Mouse (Mus musculus): ENCODE results near the gene Zfp423. TPM values are rescaled to one million over a fixed set of nuclear protein-coding genes. Genes with fewer than 3 reads are reported as not detected.

The Zfp423 gene
- polyA plus RNA-seq, 1 experiment: not detected

GRCm38 (mm10) chr8:87758750-87759149 lies 200.6 kb downstream of the Zfp423 start:
- Histone ChIP-seq H3K36me3 (ENCODE audit: control insufficient read depth) (no peaks in the 10 kb centered on the region), H3K4me3 (replicated peaks) (no peak overlapping the region), H3K4me1 (ENCODE audit: control insufficient read depth) (no peaks in the 10 kb centered on the region), H3K9me3 (ENCODE audit: control insufficient read depth, low read length) (no peaks in the 10 kb centered on the region), H3K27me3 (ENCODE audit: control insufficient read depth) (no peaks in the 10 kb centered on the region)
- no peak for TF ChIP-seq GATA1 (IDR thresholded peaks at IDR 0.05; ENCODE audit: low read length)
- TF ChIP-seq TAL1 (IDR thresholded peaks at IDR 0.05; ENCODE audit: low read length): no peak

GRCm38 (mm10) chr8:87754853-87755252 lies 204.5 kb downstream of the Zfp423 start:
- no peaks in the 10 kb centered on the region for H3K4me1 ChIP-seq (ENCODE audit: control insufficient read depth)
- no peak for TF ChIP-seq GATA1 (IDR thresholded peaks at IDR 0.05; ENCODE audit: low read length)
- TF ChIP-seq TAL1 (IDR thresholded peaks at IDR 0.05; ENCODE audit: low read length): no peak

GRCm38 (mm10) chr8:87753636-87754035 lies 205.8 kb downstream of the Zfp423 start:
- Histone ChIP-seq H3K36me3 (ENCODE audit: control insufficient read depth) (no peaks in the 10 kb centered on the region), H3K4me3 (replicated peaks) (no peak overlapping the region), H3K4me1 (ENCODE audit: control insufficient read depth) (no peaks in the 10 kb centered on the region), H3K9me3 (ENCODE audit: control insufficient read depth, low read length) (no peaks in the 10 kb centered on the region), H3K27me3 (ENCODE audit: control insufficient read depth) (no peaks in the 10 kb centered on the region)
- TF ChIP-seq TAL1 (IDR thresholded peaks at IDR 0.05; ENCODE audit: low read length) (no peak), GATA1 (IDR thresholded peaks at IDR 0.05; ENCODE audit: low read length) (no peak)

More at GRCm38 (mm10) chr8:87754853-87755252, 204.5 kb downstream of the Zfp423 start:
- Histone ChIP-seq H3K36me3 (ENCODE audit: control insufficient read depth) (no peaks in the 10 kb centered on the region), H3K9me3 (ENCODE audit: control insufficient read depth, low read length) (no peaks in the 10 kb centered on the region), H3K4me3 (replicated peaks) (no peak overlapping the region), H3K27me3 (ENCODE audit: control insufficient read depth) (no peaks in the 10 kb centered on the region)

GRCm38 (mm10) chr8:87753148-87753547 lies 206.2 kb downstream of the Zfp423 start:
- TF ChIP-seq GATA1 (IDR thresholded peaks at IDR 0.05; ENCODE audit: low read length) (no peak), TAL1 (IDR thresholded peaks at IDR 0.05; ENCODE audit: low read length) (no peak)
- Histone ChIP-seq H3K9me3 (ENCODE audit: control insufficient read depth, low read length) (no peaks in the 10 kb centered on the region), H3K4me1 (ENCODE audit: control insufficient read depth) (no peaks in the 10 kb centered on the region), H3K36me3 (ENCODE audit: control insufficient read depth) (no peaks in the 10 kb centered on the region), H3K4me3 (replicated peaks) (no peak overlapping the region), H3K27me3 (ENCODE audit: control insufficient read depth) (no peaks in the 10 kb centered on the region)

- no peak for TF ChIP-seq GATA1 (IDR thresholded peaks at IDR 0.05; ENCODE audit: low read length)
- TF ChIP-seq TAL1 (IDR thresholded peaks at IDR 0.05; ENCODE audit: low read length): no peak
- Histone ChIP-seq H3K4me3 (replicated peaks) (no peak overlapping the region), H3K27me3 (ENCODE audit: control insufficient read depth) (no peaks in the 10 kb centered on the region), H3K9me3 (ENCODE audit: control insufficient read depth, low read length) (no peaks in the 10 kb centered on the region), H3K4me1 (ENCODE audit: control insufficient read depth) (no peaks in the 10 kb centered on the region), H3K36me3 (ENCODE audit: control insufficient read depth) (no peaks in the 10 kb centered on the region)
These were observed 206.7 kb downstream of the Zfp423 start for GRCm38 (mm10) chr8:87752710-87753109.

- H3K4me3 ChIP-seq (replicated peaks): no peak overlapping the region
- H3K9me3 ChIP-seq (ENCODE audit: control insufficient read depth, low read length): no peaks in the 10 kb centered on the region
- no peak for TF ChIP-seq GATA1 (IDR thresholded peaks at IDR 0.05; ENCODE audit: low read length)
- no peak for TF ChIP-seq TAL1 (IDR thresholded peaks at IDR 0.05; ENCODE audit: low read length)
- no peaks in the 10 kb centered on the region for H3K27me3 ChIP-seq (ENCODE audit: control insufficient read depth)
- H3K36me3 ChIP-seq (ENCODE audit: control insufficient read depth): no peaks in the 10 kb centered on the region
- no peaks in the 10 kb centered on the region for H3K4me1 ChIP-seq (ENCODE audit: control insufficient read depth)
These were observed 211.8 kb downstream of the Zfp423 start for GRCm38 (mm10) chr8:87747582-87747981.

GRCm38 (mm10) chr8:87747142-87747541 lies 212.3 kb downstream of the Zfp423 start:
- no peak for TF ChIP-seq TAL1 (IDR thresholded peaks at IDR 0.05; ENCODE audit: low read length)
- no peak for TF ChIP-seq GATA1 (IDR thresholded peaks at IDR 0.05; ENCODE audit: low read length)
- Histone ChIP-seq H3K9me3 (ENCODE audit: control insufficient read depth, low read length) (no peaks in the 10 kb centered on the region), H3K4me1 (ENCODE audit: control insufficient read depth) (no peaks in the 10 kb centered on the region)

GRCm38 (mm10) chr8:87746072-87746471 lies 213.3 kb downstream of the Zfp423 start:
- H3K4me1 ChIP-seq (ENCODE audit: control insufficient read depth): no peaks in the 10 kb centered on the region
- no peaks in the 10 kb centered on the region for H3K27me3 ChIP-seq (ENCODE audit: control insufficient read depth)
- H3K36me3 ChIP-seq (ENCODE audit: control insufficient read depth): no peaks in the 10 kb centered on the region
- no peak for TF ChIP-seq GATA1 (IDR thresholded peaks at IDR 0.05; ENCODE audit: low read length)
- TF ChIP-seq TAL1 (IDR thresholded peaks at IDR 0.05; ENCODE audit: low read length): no peak
- H3K9me3 ChIP-seq (ENCODE audit: control insufficient read depth, low read length): no peaks in the 10 kb centered on the region
- H3K4me3 ChIP-seq (replicated peaks): no peak overlapping the region

More at GRCm38 (mm10) chr8:87747142-87747541, 212.3 kb downstream of the Zfp423 start:
- Histone ChIP-seq H3K36me3 (ENCODE audit: control insufficient read depth) (no peaks in the 10 kb centered on the region), H3K27me3 (ENCODE audit: control insufficient read depth) (no peaks in the 10 kb centered on the region), H3K4me3 (replicated peaks) (no peak overlapping the region)

GRCm38 (mm10) chr8:87745125-87745698 lies 214.2 kb downstream of the Zfp423 start:
- TF ChIP-seq GATA1 (IDR thresholded peaks at IDR 0.05; ENCODE audit: low read length): no peak
- no peak for TF ChIP-seq TAL1 (IDR thresholded peaks at IDR 0.05; ENCODE audit: low read length)
- H3K36me3 ChIP-seq (ENCODE audit: control insufficient read depth): no peaks in the 10 kb centered on the region
- no peaks in the 10 kb centered on the region for H3K4me1 ChIP-seq (ENCODE audit: control insufficient read depth)
- no peaks in the 10 kb centered on the region for H3K9me3 ChIP-seq (ENCODE audit: control insufficient read depth, low read length)
- H3K4me3 ChIP-seq (replicated peaks): no peak overlapping the region
- H3K27me3 ChIP-seq (ENCODE audit: control insufficient read depth): no peaks in the 10 kb centered on the region

GRCm38 (mm10) chr8:87744556-87744955 lies 214.8 kb downstream of the Zfp423 start:
- Histone ChIP-seq H3K36me3 (ENCODE audit: control insufficient read depth) (no peaks in the 10 kb centered on the region), H3K27me3 (ENCODE audit: control insufficient read depth) (no peaks in the 10 kb centered on the region), H3K4me3 (replicated peaks) (no peak overlapping the region), H3K4me1 (ENCODE audit: control insufficient read depth) (no peaks in the 10 kb centered on the region), H3K9me3 (ENCODE audit: control insufficient read depth, low read length) (no peaks in the 10 kb centered on the region)
- TF ChIP-seq TAL1 (IDR thresholded peaks at IDR 0.05; ENCODE audit: low read length): no peak
- TF ChIP-seq GATA1 (IDR thresholded peaks at IDR 0.05; ENCODE audit: low read length): no peak
